Mouse (Mus musculus): Measurements from ENCODE around the gene Ramp3. TPM values are rescaled to one million over a fixed set of nuclear protein-coding genes. Genes with fewer than 3 reads are reported as not detected.

Ramp3 gene
- total RNA-seq, 2 experiments from 2014 or later, result 14.6 to 20.1 TPM

Other genes with a start within 250 kb of the Ramp3 start
- 1,000 to 10,000 TPM; 1,935 TPM for gene Ppia, start 243.1 kb upstream of the Ramp3 start, total RNA-seq (2021)
- 10 to 100 TPM; 64.9 to 68.8 TPM for gene H2afv, start 214.1 kb upstream of the Ramp3 start, total RNA-seq (2021)
- gene Purb, start 182.6 kb upstream of the Ramp3 start, total RNA-seq (2021), result 10 to 100 TPM; 72.5 to 82.2 TPM
- 1 to 10 TPM; 2.0 to 2.3 TPM for gene Myo1g, start 137.6 kb upstream of the Ramp3 start, total RNA-seq (2021)
- 10 to 100 TPM; 32.0 to 45.7 TPM for gene Ccm2, start 111.6 kb upstream of the Ramp3 start, total RNA-seq (2021)
- 1 to 10 TPM; 1.0 to 1.6 TPM for gene Nacad, start 52.5 kb upstream of the Ramp3 start, total RNA-seq (2021)
- 10 to 100 TPM; 61.7 to 64.5 TPM for gene Tbrg4, start 32.5 kb upstream of the Ramp3 start, total RNA-seq (2021)
- not detected for gene Wap, start 19.9 kb upstream of the Ramp3 start, total RNA-seq (2021)
- gene Gm11983, start 179.1 kb downstream of the Ramp3 start, total RNA-seq (2021), result not detected